Mouse (Mus musculus): ENCODE data around the gene Mrln. TPM values are rescaled to one million over a fixed set of nuclear protein-coding genes. Genes with fewer than 3 reads are reported as not detected.

Mrln gene
- polyA plus RNA-seq, 1 experiment from 2014 or later = 7.8 TPM

GRCm38 (mm10) chr10:70186136-70186535 lies 18.3 kb upstream of the Mrln start:
- peaks cover 21% of the 10 kb centered on the region for H3K4me1 ChIP-seq (ENCODE audit: control insufficient read depth, insufficient read depth, low read length)
- H3K27ac ChIP-seq (ENCODE audit: low read depth, low read length) = no peak overlapping the region
- H3K9ac ChIP-seq (ENCODE audit: low read depth, low read length) = no peak overlapping the region
- WGBS = 80% methylated on average over 9 of the region's 9 CpGs
- no peak for ATAC-seq (ENCODE audit: low FRiP score, low TSS enrichment)
- H3K4me3 ChIP-seq (ENCODE audit: low read length) = no peak overlapping the region
- no peaks in the 10 kb centered on the region for H3K9me3 ChIP-seq (ENCODE audit: control insufficient read depth, low read length)
- H3K27me3 ChIP-seq (ENCODE audit: control insufficient read depth, insufficient read depth, low read length) = no peaks in the 10 kb centered on the region
- H3K36me3 ChIP-seq (ENCODE audit: control insufficient read depth, insufficient read depth, low read length) = peaks cover 51% of the 10 kb centered on the region
- no peak overlapping the region for H3K4me2 ChIP-seq (replicated peaks; ENCODE audit: low read depth, low read length)

- H3K4me1 ChIP-seq (ENCODE audit: control insufficient read depth, insufficient read depth, low read length) = peaks cover 16% of the 10 kb centered on the region
- ATAC-seq (ENCODE audit: low FRiP score, low TSS enrichment) = no peak
- H3K36me3 ChIP-seq (ENCODE audit: control insufficient read depth, insufficient read depth, low read length) = peaks cover 55% of the 10 kb centered on the region
- H3K9me3 ChIP-seq (ENCODE audit: control insufficient read depth, low read length) = no peaks in the 10 kb centered on the region
- H3K4me2 ChIP-seq (replicated peaks; ENCODE audit: low read depth, low read length) = no peak overlapping the region
- no peak overlapping the region for H3K27ac ChIP-seq (ENCODE audit: low read depth, low read length)
- H3K9ac ChIP-seq (ENCODE audit: low read depth, low read length) = no peak overlapping the region
- 94% methylated on average over 7 of the region's 7 CpGs for WGBS
- H3K4me3 ChIP-seq (ENCODE audit: low read length) = no peak overlapping the region
- H3K27me3 ChIP-seq (ENCODE audit: control insufficient read depth, insufficient read depth, low read length) = no peaks in the 10 kb centered on the region
These were observed 17.9 kb upstream of the Mrln start for GRCm38 (mm10) chr10:70186586-70186985.

GRCm38 (mm10) chr10:70189864-70190263 lies 14.6 kb upstream of the Mrln start:
- Histone ChIP-seq H3K27ac (ENCODE audit: low read depth, low read length) (no peak overlapping the region), H3K4me3 (ENCODE audit: low read length) (no peak overlapping the region), H3K27me3 (ENCODE audit: control insufficient read depth, insufficient read depth, low read length) (no peaks in the 10 kb centered on the region), H3K4me2 (replicated peaks; ENCODE audit: low read depth, low read length) (no peak overlapping the region), H3K4me1 (ENCODE audit: control insufficient read depth, insufficient read depth, low read length) (no peaks in the 10 kb centered on the region), H3K9ac (ENCODE audit: low read depth, low read length) (no peak overlapping the region), H3K9me3 (ENCODE audit: control insufficient read depth, low read length) (no peaks in the 10 kb centered on the region), H3K36me3 (ENCODE audit: control insufficient read depth, insufficient read depth, low read length) (peaks cover 56% of the 10 kb centered on the region)
- 85% methylated on average over 13 of the region's 13 CpGs for WGBS
- no peak for ATAC-seq (ENCODE audit: low FRiP score, low TSS enrichment)

GRCm38 (mm10) chr10:70194283-70194682 lies 10.2 kb upstream of the Mrln start:
- H3K9ac ChIP-seq (ENCODE audit: low read depth, low read length) = no peak overlapping the region
- no peak overlapping the region for H3K4me2 ChIP-seq (replicated peaks; ENCODE audit: low read depth, low read length)
- H3K27ac ChIP-seq (ENCODE audit: low read depth, low read length) = no peak overlapping the region
- H3K27me3 ChIP-seq (ENCODE audit: control insufficient read depth, insufficient read depth, low read length) = no peaks in the 10 kb centered on the region
- no peak overlapping the region for H3K4me3 ChIP-seq (ENCODE audit: low read length)
- no peaks in the 10 kb centered on the region for H3K9me3 ChIP-seq (ENCODE audit: control insufficient read depth, low read length)
- no peak for ATAC-seq (ENCODE audit: low FRiP score, low TSS enrichment)
- H3K4me1 ChIP-seq (ENCODE audit: control insufficient read depth, insufficient read depth, low read length) = 0 out of 2 replicates have a peak, but pooled peaks cover 3% of the 10 kb centered on the region
- H3K36me3 ChIP-seq (ENCODE audit: control insufficient read depth, insufficient read depth, low read length) = peaks cover 29% of the 10 kb centered on the region
- WGBS = 56% methylated on average over 9 of the region's 9 CpGs

- 0 out of 2 replicates have a peak, but pooled peaks cover 3% of the 10 kb centered on the region for H3K4me1 ChIP-seq (ENCODE audit: control insufficient read depth, insufficient read depth, low read length)
These were observed 9.2 kb upstream of the Mrln start for GRCm38 (mm10) chr10:70195279-70195678.

GRCm38 (mm10) chr10:70195786-70196185 lies 8.7 kb upstream of the Mrln start:
- peak; percentile 56; the same call in 1 of the 2 replicates for ATAC-seq (ENCODE audit: low FRiP score, low TSS enrichment)
- Histone ChIP-seq H3K9ac (ENCODE audit: low read depth, low read length) (no peak overlapping the region), H3K27me3 (ENCODE audit: control insufficient read depth, insufficient read depth, low read length) (no peaks in the 10 kb centered on the region), H3K4me1 (ENCODE audit: control insufficient read depth, insufficient read depth, low read length) (0 out of 2 replicates have a peak, but pooled peaks cover 3% of the 10 kb centered on the region), H3K36me3 (ENCODE audit: control insufficient read depth, insufficient read depth, low read length) (peaks cover 15% of the 10 kb centered on the region), H3K27ac (ENCODE audit: low read depth, low read length) (no peak overlapping the region), H3K9me3 (ENCODE audit: control insufficient read depth, low read length) (no peaks in the 10 kb centered on the region), H3K4me3 (ENCODE audit: low read length) (no peak overlapping the region), H3K4me2 (replicated peaks; ENCODE audit: low read depth, low read length) (no peak overlapping the region)
- 54% methylated on average over 7 of the region's 7 CpGs for WGBS

More at GRCm38 (mm10) chr10:70195279-70195678, 9.2 kb upstream of the Mrln start:
- 71% methylated on average over 7 of the region's 7 CpGs for WGBS
- Histone ChIP-seq H3K9ac (ENCODE audit: low read depth, low read length) (no peak overlapping the region), H3K9me3 (ENCODE audit: control insufficient read depth, low read length) (no peaks in the 10 kb centered on the region), H3K4me3 (ENCODE audit: low read length) (no peak overlapping the region), H3K27ac (ENCODE audit: low read depth, low read length) (no peak overlapping the region), H3K36me3 (ENCODE audit: control insufficient read depth, insufficient read depth, low read length) (peaks cover 19% of the 10 kb centered on the region), H3K27me3 (ENCODE audit: control insufficient read depth, insufficient read depth, low read length) (no peaks in the 10 kb centered on the region), H3K4me2 (replicated peaks; ENCODE audit: low read depth, low read length) (no peak overlapping the region)
- ATAC-seq (ENCODE audit: low FRiP score, low TSS enrichment) = no peak

GRCm38 (mm10) chr10:70196666-70197065 lies 7.8 kb upstream of the Mrln start:
- H3K36me3 ChIP-seq (ENCODE audit: control insufficient read depth, insufficient read depth, low read length) = peaks cover 6% of the 10 kb centered on the region; the same call in 1 of the 2 replicates
- no peak overlapping the region for H3K9ac ChIP-seq (ENCODE audit: low read depth, low read length)
- no peak overlapping the region for H3K4me3 ChIP-seq (ENCODE audit: low read length)
- H3K9me3 ChIP-seq (ENCODE audit: control insufficient read depth, low read length) = peaks cover 3% of the 10 kb centered on the region
- ATAC-seq (ENCODE audit: low FRiP score, low TSS enrichment) = no peak
- H3K4me2 ChIP-seq (replicated peaks; ENCODE audit: low read depth, low read length) = no peak overlapping the region
- 67% methylated on average over 6 of the region's 6 CpGs for WGBS
- H3K27me3 ChIP-seq (ENCODE audit: control insufficient read depth, insufficient read depth, low read length) = no peaks in the 10 kb centered on the region
- 0 out of 2 replicates have a peak, but pooled peaks cover 3% of the 10 kb centered on the region for H3K4me1 ChIP-seq (ENCODE audit: control insufficient read depth, insufficient read depth, low read length)
- H3K27ac ChIP-seq (ENCODE audit: low read depth, low read length) = no peak overlapping the region

GRCm38 (mm10) chr10:70197601-70198000 lies 6.9 kb upstream of the Mrln start:
- H3K36me3 ChIP-seq (ENCODE audit: control insufficient read depth, insufficient read depth, low read length) = peaks cover 4% of the 10 kb centered on the region; the same call in 1 of the 2 replicates
- no peak overlapping the region for H3K4me2 ChIP-seq (replicated peaks; ENCODE audit: low read depth, low read length)
- H3K4me3 ChIP-seq (ENCODE audit: low read length) = no peak overlapping the region
- WGBS = 94% methylated on average over 2 of the region's 2 CpGs
- H3K27ac ChIP-seq (ENCODE audit: low read depth, low read length) = no peak overlapping the region
- no peak for ATAC-seq (ENCODE audit: low FRiP score, low TSS enrichment)
- no peaks in the 10 kb centered on the region for H3K27me3 ChIP-seq (ENCODE audit: control insufficient read depth, insufficient read depth, low read length)
- H3K4me1 ChIP-seq (ENCODE audit: control insufficient read depth, insufficient read depth, low read length) = 0 out of 2 replicates have a peak, but pooled peaks cover 3% of the 10 kb centered on the region
- H3K9me3 ChIP-seq (ENCODE audit: control insufficient read depth, low read length) = peaks cover 6% of the 10 kb centered on the region
- no peak overlapping the region for H3K9ac ChIP-seq (ENCODE audit: low read depth, low read length)

- Histone ChIP-seq H3K9me3 (ENCODE audit: control insufficient read depth, low read length) (peaks cover 6% of the 10 kb centered on the region), H3K4me3 (ENCODE audit: low read length) (no peak overlapping the region), H3K4me2 (replicated peaks; ENCODE audit: low read depth, low read length) (no peak overlapping the region), H3K27me3 (ENCODE audit: control insufficient read depth, insufficient read depth, low read length) (no peaks in the 10 kb centered on the region), H3K4me1 (ENCODE audit: control insufficient read depth, insufficient read depth, low read length) (0 out of 2 replicates have a peak, but pooled peaks cover 3% of the 10 kb centered on the region), H3K36me3 (ENCODE audit: control insufficient read depth, insufficient read depth, low read length) (peaks cover 4% of the 10 kb centered on the region; the same call in 1 of the 2 replicates), H3K27ac (ENCODE audit: low read depth, low read length) (no peak overlapping the region), H3K9ac (ENCODE audit: low read depth, low read length) (no peak overlapping the region)
- WGBS = 64% methylated on average over 6 of the region's 6 CpGs
- no peak for ATAC-seq (ENCODE audit: low FRiP score, low TSS enrichment)
These were observed 6.5 kb upstream of the Mrln start for GRCm38 (mm10) chr10:70198012-70198411.

Measured in kidney, embryonic 14.5 days (tissue).